Mouse (Mus musculus) lung, postnatal 0 days (tissue): Measurements from ENCODE around the gene Shroom3. TPM values are rescaled to one million over a fixed set of nuclear protein-coding genes. Genes with fewer than 3 reads are reported as not detected.

ENCODE experiments used
- ATAC-seq: fragments of 200-750 bp; cut with Nextera tagmentation; 2 replicates; pipeline ENCODE4 v1.8.0; 2017; ENCODE audit warnings: moderate library complexity
- DNase-seq: peaks from one replicate; pipeline ENCODE4 v3.0.0-alpha.2; 2016; ENCODE audit warnings: low spot score
- H3K27ac ChIP-seq: fragments of 300-500 bp; sonication (generic); 2 replicates; pipeline ENCODE4 v1.5.1; 2014; ENCODE audit warnings: antibody characterized with exemption, mild to moderate bottlenecking, low read length, mixed read lengths
- H3K27me3 ChIP-seq: fragments of 300-500 bp; sonication (generic); replicated peaks from 2 replicates; pipeline ENCODE4 v1.6.1; 2014; ENCODE audit warnings: low read length, mixed read lengths; ENCODE audit not compliant: insufficient read depth
- H3K36me3 ChIP-seq: fragments of 300-500 bp; sonication (generic); 2 replicates; pipeline ENCODE4 v1.6.1; 2014; ENCODE audit warnings: low read length, mixed read lengths; ENCODE audit not compliant: insufficient read depth
- H3K4me1 ChIP-seq: fragments of 300-500 bp; sonication (generic); 2 replicates; pipeline ENCODE4 v1.6.1; 2014; ENCODE audit warnings: antibody characterized with exemption, low read depth, low read length, mixed read lengths; ENCODE audit not compliant: insufficient read depth
- H3K4me2 ChIP-seq: fragments of 300-500 bp; sonication (generic); replicated peaks from 2 replicates; pipeline ENCODE4 v1.6.1; 2014; ENCODE audit warnings: low read depth, mild to moderate bottlenecking, low read length, moderate library complexity, mixed read lengths
- H3K4me3 ChIP-seq: fragments of 300-500 bp; sonication (generic); 2 replicates; pipeline ENCODE4 v1.5.1; 2014; ENCODE audit warnings: low read depth, low read length
- H3K9ac ChIP-seq: fragments of 300-500 bp; sonication (generic); replicated peaks from 2 replicates; pipeline ENCODE4 v1.6.1; 2014; ENCODE audit warnings: low read depth, mild to moderate bottlenecking
- H3K9me3 ChIP-seq: fragments of 300-500 bp; sonication (generic); 2 replicates; pipeline ENCODE4 v1.6.1; 2016; ENCODE audit warnings: low read length, mixed read lengths
- CTCF ChIP-seq: IDR thresholded peaks from 2 replicates; pipeline ENCODE4 v1.5.1; 2016; ENCODE audit warnings: antibody characterized with exemption, mild to moderate bottlenecking
- EP300 ChIP-seq: IDR thresholded peaks from 2 replicates; pipeline ENCODE4 v1.6.1; 2016; ENCODE audit warnings: antibody characterized with exemption, mild to moderate bottlenecking, control low read depth
- WGBS: fragments of 180-500 bp; shearing (Covaris S2); extraction: QIAGEN DNeasy Blood & Tissue Kit; methylation state at CpG from one replicate; pipeline ENCODE4 v1.1.7; 2014; 5-methylcytosine and 5-hydroxymethylcytosine counted together
- polyA plus RNA-seq: library from polyadenylated mRNA; unstranded; fragments of >200 nt; fragmentation: Nextera tagmentation; extraction: Ambion mirVana; gene quantifications from 2 replicates; pipeline ENCODE4 v1.2.1, GENCODE M21; 2015

Shroom3 gene
- polyA plus RNA-seq, 1 experiment from 2014 or later = 8.8 TPM

GRCm38 (mm10) chr5:92900470-92900869 lies 217.2 kb downstream of the Shroom3 start:
- peaks cover 13% of the 10 kb centered on the region; the same call in 1 of the 2 replicates for H3K4me1 ChIP-seq
- WGBS = 62% methylated on average over 5 of the region's 5 CpGs
- no peak overlapping the region for H3K4me2 ChIP-seq
- no peaks in the 10 kb centered on the region for H3K36me3 ChIP-seq
- no peaks in the 10 kb centered on the region for H3K27me3 ChIP-seq
- H3K9me3 ChIP-seq = no peaks in the 10 kb centered on the region
- H3K4me3 ChIP-seq = no peak overlapping the region
- no peak overlapping the region for H3K27ac ChIP-seq
- no peak for DNase-seq
- no peak overlapping the region for H3K9ac ChIP-seq
- peak; percentile 30; the same call in 1 of the 2 replicates for TF ChIP-seq CTCF
- TF ChIP-seq EP300 = no peak
- ATAC-seq = no peak

GRCm38 (mm10) chr5:92901870-92902269 lies 218.6 kb downstream of the Shroom3 start:
- H3K27ac ChIP-seq = no peak overlapping the region
- no peak overlapping the region for H3K4me2 ChIP-seq
- no peak overlapping the region for H3K9ac ChIP-seq
- H3K27me3 ChIP-seq = no peaks in the 10 kb centered on the region
- DNase-seq (no peak), ATAC-seq (no peak)
- TF ChIP-seq EP300 (no peak), CTCF (no peak)
- peaks cover 13% of the 10 kb centered on the region; the same call in 1 of the 2 replicates for H3K4me1 ChIP-seq
- H3K9me3 ChIP-seq = no peaks in the 10 kb centered on the region
- WGBS = 64% methylated on average over 7 of the region's 7 CpGs
- H3K4me3 ChIP-seq = no peak overlapping the region
- no peaks in the 10 kb centered on the region for H3K36me3 ChIP-seq

- no peak for DNase-seq
- Histone ChIP-seq H3K9me3 (no peaks in the 10 kb centered on the region), H3K36me3 (no peaks in the 10 kb centered on the region), H3K4me2 (no peak overlapping the region), H3K9ac (no peak overlapping the region), H3K4me3 (no peak overlapping the region), H3K4me1 (peaks cover 3% of the 10 kb centered on the region; the same call in 1 of the 2 replicates), H3K27ac (peak overlapping the region; percentile 47; the same call in 1 of the 2 replicates), H3K27me3 (no peaks in the 10 kb centered on the region)
- TF ChIP-seq CTCF = no peak
- no peak for TF ChIP-seq EP300
- 52% methylated on average over 9 of the region's 9 CpGs for WGBS
- peak; percentile 10 for ATAC-seq
These were observed 221.9 kb downstream of the Shroom3 start for GRCm38 (mm10) chr5:92905146-92905545.

- TF ChIP-seq CTCF (no peak), EP300 (no peak)
These were observed 222.4 kb downstream of the Shroom3 start for GRCm38 (mm10) chr5:92905594-92906008.

GRCm38 (mm10) chr5:92908227-92908626 lies 225.0 kb downstream of the Shroom3 start:
- H3K27ac ChIP-seq = no peak overlapping the region

More at GRCm38 (mm10) chr5:92905594-92906008, 222.4 kb downstream of the Shroom3 start:
- ATAC-seq = peak; percentile 94
- H3K9me3 ChIP-seq = no peaks in the 10 kb centered on the region
- WGBS = 23% methylated on average over 8 of the region's 8 CpGs
- H3K4me2 ChIP-seq = no peak overlapping the region
- H3K4me1 ChIP-seq = peaks cover 3% of the 10 kb centered on the region; the same call in 1 of the 2 replicates
- no peak overlapping the region for H3K4me3 ChIP-seq
- H3K27me3 ChIP-seq = no peaks in the 10 kb centered on the region
- no peaks in the 10 kb centered on the region for H3K36me3 ChIP-seq
- peak; percentile 92 for DNase-seq
- H3K9ac ChIP-seq = no peak overlapping the region
- peak overlapping the region; percentile 47 for H3K27ac ChIP-seq

GRCm38 (mm10) chr5:92910838-92911237 lies 227.6 kb downstream of the Shroom3 start:
- no peaks in the 10 kb centered on the region for H3K9me3 ChIP-seq
- DNase-seq (peak; percentile 78), ATAC-seq (peak; percentile 80)
- peak; percentile 77 for TF ChIP-seq EP300
- TF ChIP-seq CTCF = no peak
- no peak overlapping the region for H3K4me2 ChIP-seq
- H3K27me3 ChIP-seq = no peaks in the 10 kb centered on the region
- H3K9ac ChIP-seq = no peak overlapping the region
- peak overlapping the region; percentile 9; the same call in 1 of the 2 replicates for H3K27ac ChIP-seq
- no peak overlapping the region for H3K4me3 ChIP-seq
- no peaks in the 10 kb centered on the region for H3K36me3 ChIP-seq
- 46% methylated on average over 3 of the region's 3 CpGs for WGBS
- H3K4me1 ChIP-seq = no peaks in the 10 kb centered on the region

More at GRCm38 (mm10) chr5:92908227-92908626, 225.0 kb downstream of the Shroom3 start:
- Histone ChIP-seq H3K4me2 (no peak overlapping the region), H3K27me3 (no peaks in the 10 kb centered on the region), H3K4me3 (no peak overlapping the region), H3K36me3 (no peaks in the 10 kb centered on the region), H3K9me3 (no peaks in the 10 kb centered on the region), H3K4me1 (peaks cover 3% of the 10 kb centered on the region; the same call in 1 of the 2 replicates), H3K9ac (no peak overlapping the region)
- TF ChIP-seq EP300 (no peak), CTCF (no peak)
- ATAC-seq (no peak), DNase-seq (no peak)
- 61% methylated on average over 4 of the region's 4 CpGs for WGBS
